Mouse (Mus musculus): ENCODE measurements at regions not wholly inside any gene's neighbourhood (a gene's known extent, or its start where the extent isn't known, plus 50 kb on each side); places are given as distances from the start of the nearest gene placed in this dataset.
A peak's percentile ranks its signal among the peaks of the same experiment; 100 is the strongest.

- H3K9ac ChIP-seq (replicated peaks; ENCODE audit: low read depth), result no peak overlapping the region
- H3K36me3 ChIP-seq (ENCODE audit: insufficient read depth, low read length), result no peaks in the 10 kb centered on the region
- 61% methylated on average over 2 of the region's 2 CpGs for WGBS
- H3K9me3 ChIP-seq (ENCODE audit: low read length), result no peaks in the 10 kb centered on the region
- TF ChIP-seq CTCF (IDR thresholded peaks at IDR 0.05) (no peak), EP300 (IDR thresholded peaks at IDR 0.05) (no peak)
- H3K4me1 ChIP-seq (ENCODE audit: insufficient read depth, low read depth, low read length), result no peaks in the 10 kb centered on the region; the same call in 1 of the 2 replicates
- H3K27ac ChIP-seq (ENCODE audit: low read length), result no peak overlapping the region
- no peak overlapping the region for H3K4me2 ChIP-seq (replicated peaks; ENCODE audit: low read depth, low read length)
- no peaks in the 10 kb centered on the region for H3K27me3 ChIP-seq (replicated peaks; ENCODE audit: insufficient read depth, low read length)
- H3K4me3 ChIP-seq (ENCODE audit: low read depth, low read length), result no peak overlapping the region
- no peak for DNase-seq (ENCODE audit: low spot score)
- no peak for ATAC-seq
These were observed 247.0 kb downstream of the Ankrd50 start for GRCm38 (mm10) chr3:38237616-38238015.

DNA sequence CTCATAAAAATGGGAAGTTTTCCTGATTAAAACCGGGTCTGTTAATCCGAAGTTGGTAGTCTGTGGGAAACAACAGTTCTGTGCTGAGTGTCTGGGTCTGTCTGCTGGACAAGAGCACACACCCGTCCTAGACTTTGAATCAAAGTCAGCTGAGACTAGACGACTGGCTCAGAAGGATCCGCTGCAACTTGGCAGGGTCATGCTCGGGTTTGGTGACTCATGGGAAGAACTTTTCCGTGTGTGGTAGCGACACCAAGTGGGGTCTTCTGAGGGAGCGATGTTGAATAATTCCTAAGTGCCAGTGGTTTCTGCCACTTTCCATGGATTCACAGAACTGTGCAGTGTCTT lies 248.9 kb downstream of the Ankrd50 start:
- DNase-seq (ENCODE audit: low spot score) (peak; percentile 28), ATAC-seq (peak; percentile 47; the same call in 1 of the 2 replicates)
- WGBS, result 57% methylated on average over 9 of the region's 9 CpGs
- Histone ChIP-seq H3K27me3 (replicated peaks; ENCODE audit: insufficient read depth, low read length) (no peaks in the 10 kb centered on the region), H3K27ac (ENCODE audit: low read length) (no peak overlapping the region), H3K4me3 (ENCODE audit: low read depth, low read length) (peak overlapping the region; percentile 4; the same call in 1 of the 2 replicates), H3K9me3 (ENCODE audit: low read length) (no peaks in the 10 kb centered on the region), H3K4me2 (replicated peaks; ENCODE audit: low read depth, low read length) (no peak overlapping the region), H3K9ac (replicated peaks; ENCODE audit: low read depth) (no peak overlapping the region), H3K4me1 (ENCODE audit: insufficient read depth, low read depth, low read length) (peaks cover 4% of the 10 kb centered on the region; the same call in 1 of the 2 replicates), H3K36me3 (ENCODE audit: insufficient read depth, low read length) (no peaks in the 10 kb centered on the region)
- peak; percentile 35; the same call in 1 of the 2 replicates for TF ChIP-seq CTCF (IDR thresholded peaks at IDR 0.05)
- TF ChIP-seq EP300 (IDR thresholded peaks at IDR 0.05), result no peak

GRCm38 (mm10) chr3:38235033-38235735 lies 249.5 kb downstream of the Ankrd50 start:
- Histone ChIP-seq H3K4me2 (replicated peaks; ENCODE audit: low read depth, low read length) (no peak overlapping the region; the same call in 1 of the 2 replicates), H3K27me3 (replicated peaks; ENCODE audit: insufficient read depth, low read length) (no peaks in the 10 kb centered on the region), H3K9me3 (ENCODE audit: low read length) (no peaks in the 10 kb centered on the region), H3K36me3 (ENCODE audit: insufficient read depth, low read length) (no peaks in the 10 kb centered on the region), H3K9ac (replicated peaks; ENCODE audit: low read depth) (no peak overlapping the region), H3K27ac (ENCODE audit: low read length) (no peak overlapping the region), H3K4me3 (ENCODE audit: low read depth, low read length) (peak overlapping the region; percentile 4; the same call in 1 of the 2 replicates), H3K4me1 (ENCODE audit: insufficient read depth, low read depth, low read length) (peaks cover 4% of the 10 kb centered on the region; the same call in 1 of the 2 replicates)
- WGBS, result 67% methylated on average over 18 of the region's 18 CpGs
- TF ChIP-seq EP300 (IDR thresholded peaks at IDR 0.05) (no peak), CTCF (IDR thresholded peaks at IDR 0.05) (no peak)
- ATAC-seq (no peak), DNase-seq (ENCODE audit: low spot score) (peak; percentile 31)

DNA sequence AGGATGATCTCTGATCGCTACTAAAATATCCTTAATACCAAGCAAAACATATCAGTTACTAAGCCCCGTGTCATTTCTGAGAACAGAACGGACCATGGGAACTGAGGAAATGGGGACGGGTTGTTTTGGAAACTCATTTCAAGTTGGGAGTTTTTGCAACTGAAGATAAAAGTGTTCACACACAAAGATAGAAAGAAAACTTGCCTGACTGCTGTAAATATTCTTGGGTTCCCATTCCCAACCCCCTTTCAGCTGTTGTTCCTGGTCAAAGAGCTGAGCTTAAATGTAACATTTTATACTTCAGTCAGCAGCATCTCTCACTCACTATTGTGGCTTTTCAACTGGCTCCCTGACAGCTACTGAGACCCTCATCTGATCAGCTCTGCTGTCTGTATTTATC lies 250.1 kb downstream of the Ankrd50 start:
- DNase-seq (ENCODE audit: low spot score) (no peak), ATAC-seq (no peak)
- TF ChIP-seq CTCF (IDR thresholded peaks at IDR 0.05), result no peak
- no peak for TF ChIP-seq EP300 (IDR thresholded peaks at IDR 0.05)
- no peak overlapping the region for H3K9ac ChIP-seq (replicated peaks; ENCODE audit: low read depth)
- H3K4me3 ChIP-seq (ENCODE audit: low read depth, low read length), result no peak overlapping the region
- H3K4me2 ChIP-seq (replicated peaks; ENCODE audit: low read depth, low read length), result no peak overlapping the region
- no peaks in the 10 kb centered on the region for H3K9me3 ChIP-seq (ENCODE audit: low read length)
- no peaks in the 10 kb centered on the region for H3K27me3 ChIP-seq (replicated peaks; ENCODE audit: insufficient read depth, low read length)
- no peak overlapping the region for H3K27ac ChIP-seq (ENCODE audit: low read length)
- H3K4me1 ChIP-seq (ENCODE audit: insufficient read depth, low read depth, low read length), result peaks cover 4% of the 10 kb centered on the region; the same call in 1 of the 2 replicates
- WGBS, result 48% methylated on average over 4 of the region's 4 CpGs
- H3K36me3 ChIP-seq (ENCODE audit: insufficient read depth, low read length), result no peaks in the 10 kb centered on the region

DNA sequence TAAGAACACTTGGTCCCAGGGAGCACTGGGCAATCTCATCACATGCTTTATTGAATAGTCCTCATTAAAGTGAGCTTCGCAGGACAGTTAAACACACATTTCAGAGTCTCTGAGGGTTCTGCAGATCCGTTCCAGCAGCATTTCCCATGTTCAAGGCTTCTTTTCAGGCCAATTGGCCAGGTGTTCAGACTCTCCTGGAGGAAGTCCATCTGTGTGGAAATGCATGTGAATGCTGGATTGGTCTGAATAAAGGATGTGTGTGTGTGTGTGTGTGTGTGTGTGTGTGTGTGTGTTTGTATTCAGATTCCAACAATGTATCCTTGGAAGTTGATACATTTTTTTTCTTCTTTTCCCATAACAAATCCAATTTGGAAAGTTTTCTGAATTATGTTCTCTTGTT lies 250.6 kb downstream of the Ankrd50 start:
- Histone ChIP-seq H3K4me2 (replicated peaks; ENCODE audit: low read depth, low read length) (no peak overlapping the region), H3K36me3 (ENCODE audit: insufficient read depth, low read length) (no peaks in the 10 kb centered on the region), H3K9ac (replicated peaks; ENCODE audit: low read depth) (no peak overlapping the region), H3K4me3 (ENCODE audit: low read depth, low read length) (no peak overlapping the region), H3K27ac (ENCODE audit: low read length) (no peak overlapping the region), H3K4me1 (ENCODE audit: insufficient read depth, low read depth, low read length) (peaks cover 4% of the 10 kb centered on the region; the same call in 1 of the 2 replicates), H3K9me3 (ENCODE audit: low read length) (no peaks in the 10 kb centered on the region), H3K27me3 (replicated peaks; ENCODE audit: insufficient read depth, low read length) (no peaks in the 10 kb centered on the region)
- DNase-seq (ENCODE audit: low spot score) (no peak), ATAC-seq (no peak)
- no peak for TF ChIP-seq CTCF (IDR thresholded peaks at IDR 0.05)
- no peak for TF ChIP-seq EP300 (IDR thresholded peaks at IDR 0.05)
- 72% methylated on average over 2 of the region's 2 CpGs for WGBS

DNA sequence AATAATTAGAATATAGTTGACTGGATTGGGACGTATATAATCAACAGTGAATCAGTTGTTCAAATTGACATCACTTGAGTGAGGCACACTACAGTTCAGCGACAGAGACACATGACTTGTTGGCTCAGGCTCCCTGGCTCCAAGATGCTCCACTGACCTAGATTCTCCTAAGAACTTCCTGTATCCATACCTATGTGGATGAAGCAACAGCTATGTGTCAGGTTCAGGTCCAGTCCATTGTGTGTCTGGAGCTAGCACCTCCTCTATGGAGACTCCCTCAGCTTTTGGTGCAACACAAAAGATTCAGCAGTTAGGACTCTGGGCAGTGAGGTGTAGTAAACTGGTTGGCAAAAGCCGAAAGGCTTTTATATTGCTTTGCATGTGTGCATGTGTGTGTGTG lies 251.6 kb downstream of the Ankrd50 start:
- no peak for TF ChIP-seq EP300 (IDR thresholded peaks at IDR 0.05)
- no peak for TF ChIP-seq CTCF (IDR thresholded peaks at IDR 0.05)
- Histone ChIP-seq H3K9ac (replicated peaks; ENCODE audit: low read depth) (no peak overlapping the region), H3K4me1 (ENCODE audit: insufficient read depth, low read depth, low read length) (peaks cover 4% of the 10 kb centered on the region; the same call in 1 of the 2 replicates), H3K4me2 (replicated peaks; ENCODE audit: low read depth, low read length) (no peak overlapping the region), H3K4me3 (ENCODE audit: low read depth, low read length) (no peak overlapping the region), H3K9me3 (ENCODE audit: low read length) (no peaks in the 10 kb centered on the region), H3K27me3 (replicated peaks; ENCODE audit: insufficient read depth, low read length) (no peaks in the 10 kb centered on the region), H3K36me3 (ENCODE audit: insufficient read depth, low read length) (no peaks in the 10 kb centered on the region), H3K27ac (ENCODE audit: low read length) (no peak overlapping the region; the same call in 1 of the 2 replicates)
- ATAC-seq, result no peak
- DNase-seq (ENCODE audit: low spot score), result no peak
- WGBS, result 82% methylated on average over 3 of the region's 3 CpGs
